Mouse (Mus musculus): ENCODE measurements around the gene Tnk2. TPM values are rescaled to one million over a fixed set of nuclear protein-coding genes. Genes with fewer than 3 reads are reported as not detected.
A peak's percentile ranks its signal among the peaks of the same experiment; 100 is the strongest.

Gene Tnk2
- polyA plus RNA-seq, 1 experiment from 2014 or later, result 11.6 TPM

GRCm38 (mm10) chr16:32666671-32667551, 23.2 kb downstream of the Tnk2 start:
- Histone ChIP-seq H3K4me3 (ENCODE audit: low read depth, low read length) (no peak overlapping the region), H3K9ac (ENCODE audit: low read depth, low read length) (peak overlapping the region; percentile 36; the same call in 1 of the 2 replicates), H3K36me3 (ENCODE audit: control insufficient read depth, insufficient read depth, low read length) (peaks cover 11% of the 10 kb centered on the region), H3K27me3 (replicated peaks; ENCODE audit: control insufficient read depth, insufficient read depth, low read length) (no peaks in the 10 kb centered on the region), H3K4me1 (replicated peaks; ENCODE audit: control insufficient read depth, insufficient read depth, low read length) (peaks cover 83% of the 10 kb centered on the region), H3K27ac (ENCODE audit: low read depth, low read length) (peak overlapping the region; percentile 94), H3K9me3 (ENCODE audit: control insufficient read depth, low read length) (no peaks in the 10 kb centered on the region), H3K4me2 (peak overlapping the region; percentile 62)
- 59% methylated on average over 9 of the region's 9 CpGs for WGBS
- ATAC-seq (replicated peaks; ENCODE audit: low FRiP score) (no peak), DNase-seq (ENCODE audit: low spot score) (no peak)

GRCm38 (mm10) chr16:32667552-32667872, 23.8 kb downstream of the Tnk2 start:
- no peak for ATAC-seq (replicated peaks; ENCODE audit: low FRiP score)
- WGBS, result 67% methylated on average over 3 of the region's 3 CpGs

GRCm38 (mm10) chr16:32668030-32668429, 24.4 kb downstream of the Tnk2 start:
- H3K4me2 ChIP-seq, result no peak overlapping the region
- H3K9ac ChIP-seq (ENCODE audit: low read depth, low read length), result no peak overlapping the region
- peaks cover 14% of the 10 kb centered on the region for H3K36me3 ChIP-seq (ENCODE audit: control insufficient read depth, insufficient read depth, low read length)
- H3K4me3 ChIP-seq (ENCODE audit: low read depth, low read length), result no peak overlapping the region
- no peak for DNase-seq (ENCODE audit: low spot score)
- H3K4me1 ChIP-seq (replicated peaks; ENCODE audit: control insufficient read depth, insufficient read depth, low read length), result peaks cover 78% of the 10 kb centered on the region
- ATAC-seq (replicated peaks; ENCODE audit: low FRiP score), result no peak
- WGBS, result 80% methylated on average over 10 of the region's 10 CpGs
- no peaks in the 10 kb centered on the region for H3K27me3 ChIP-seq (replicated peaks; ENCODE audit: control insufficient read depth, insufficient read depth, low read length)
- H3K9me3 ChIP-seq (ENCODE audit: control insufficient read depth, low read length), result no peaks in the 10 kb centered on the region
- peak overlapping the region; percentile 94; the same call in 1 of the 2 replicates for H3K27ac ChIP-seq (ENCODE audit: low read depth, low read length)

More at GRCm38 (mm10) chr16:32667552-32667872, 23.8 kb downstream of the Tnk2 start:
- Histone ChIP-seq H3K4me1 (replicated peaks; ENCODE audit: control insufficient read depth, insufficient read depth, low read length) (peaks cover 78% of the 10 kb centered on the region), H3K4me2 (no peak overlapping the region), H3K4me3 (ENCODE audit: low read depth, low read length) (no peak overlapping the region), H3K9ac (ENCODE audit: low read depth, low read length) (no peak overlapping the region), H3K27me3 (replicated peaks; ENCODE audit: control insufficient read depth, insufficient read depth, low read length) (no peaks in the 10 kb centered on the region), H3K9me3 (ENCODE audit: control insufficient read depth, low read length) (no peaks in the 10 kb centered on the region), H3K27ac (ENCODE audit: low read depth, low read length) (peak overlapping the region; percentile 94), H3K36me3 (ENCODE audit: control insufficient read depth, insufficient read depth, low read length) (peaks cover 11% of the 10 kb centered on the region)
- DNase-seq (ENCODE audit: low spot score), result no peak

- no peak for DNase-seq (ENCODE audit: low spot score)
- WGBS, result 85% methylated on average over 4 of the region's 4 CpGs
- Histone ChIP-seq H3K4me1 (replicated peaks; ENCODE audit: control insufficient read depth, insufficient read depth, low read length) (peaks cover 76% of the 10 kb centered on the region), H3K27ac (ENCODE audit: low read depth, low read length) (no peak overlapping the region), H3K4me3 (ENCODE audit: low read depth, low read length) (no peak overlapping the region), H3K9me3 (ENCODE audit: control insufficient read depth, low read length) (no peaks in the 10 kb centered on the region), H3K36me3 (ENCODE audit: control insufficient read depth, insufficient read depth, low read length) (peaks cover 17% of the 10 kb centered on the region), H3K4me2 (no peak overlapping the region), H3K9ac (ENCODE audit: low read depth, low read length) (no peak overlapping the region), H3K27me3 (replicated peaks; ENCODE audit: control insufficient read depth, insufficient read depth, low read length) (no peaks in the 10 kb centered on the region)
- ATAC-seq (replicated peaks; ENCODE audit: low FRiP score), result no peak
These were observed 24.8 kb downstream of the Tnk2 start for GRCm38 (mm10) chr16:32668472-32668871.

GRCm38 (mm10) chr16:32669243-32669642, 25.6 kb downstream of the Tnk2 start:
- ATAC-seq (replicated peaks; ENCODE audit: low FRiP score) (no peak), DNase-seq (ENCODE audit: low spot score) (no peak)
- Histone ChIP-seq H3K36me3 (ENCODE audit: control insufficient read depth, insufficient read depth, low read length) (peaks cover 17% of the 10 kb centered on the region), H3K27ac (ENCODE audit: low read depth, low read length) (no peak overlapping the region), H3K4me2 (no peak overlapping the region), H3K9ac (ENCODE audit: low read depth, low read length) (no peak overlapping the region), H3K4me1 (replicated peaks; ENCODE audit: control insufficient read depth, insufficient read depth, low read length) (peaks cover 69% of the 10 kb centered on the region), H3K9me3 (ENCODE audit: control insufficient read depth, low read length) (no peaks in the 10 kb centered on the region), H3K27me3 (replicated peaks; ENCODE audit: control insufficient read depth, insufficient read depth, low read length) (no peaks in the 10 kb centered on the region), H3K4me3 (ENCODE audit: low read depth, low read length) (no peak overlapping the region)
- 93% methylated on average over 10 of the region's 10 CpGs for WGBS

GRCm38 (mm10) chr16:32670354-32671124, 26.9 kb downstream of the Tnk2 start:
- no peak overlapping the region for H3K27ac ChIP-seq (ENCODE audit: low read depth, low read length)
- no peaks in the 10 kb centered on the region for H3K9me3 ChIP-seq (ENCODE audit: control insufficient read depth, low read length)
- H3K36me3 ChIP-seq (ENCODE audit: control insufficient read depth, insufficient read depth, low read length), result peaks cover 26% of the 10 kb centered on the region
- H3K4me3 ChIP-seq (ENCODE audit: low read depth, low read length), result no peak overlapping the region
- no peak overlapping the region for H3K9ac ChIP-seq (ENCODE audit: low read depth, low read length)
- H3K4me2 ChIP-seq, result peak overlapping the region; percentile 26
- 60% methylated on average over 10 of the region's 10 CpGs for WGBS
- no peaks in the 10 kb centered on the region for H3K27me3 ChIP-seq (replicated peaks; ENCODE audit: control insufficient read depth, insufficient read depth, low read length)
- 0 out of 2 replicates have a peak, but pooled peaks have one; percentile 19 for ATAC-seq (replicated peaks; ENCODE audit: low FRiP score)
- DNase-seq (ENCODE audit: low spot score), result no peak
- peaks cover 56% of the 10 kb centered on the region for H3K4me1 ChIP-seq (replicated peaks; ENCODE audit: control insufficient read depth, insufficient read depth, low read length)

GRCm38 (mm10) chr16:32671206-32671887, 27.7 kb downstream of the Tnk2 start:
- H3K27ac ChIP-seq (ENCODE audit: low read depth, low read length), result no peak overlapping the region
- WGBS, result 91% methylated on average over 13 of the region's 13 CpGs
- ATAC-seq (replicated peaks; ENCODE audit: low FRiP score) (no peak), DNase-seq (ENCODE audit: low spot score) (no peak)
- H3K4me1 ChIP-seq (replicated peaks; ENCODE audit: control insufficient read depth, insufficient read depth, low read length), result peaks cover 48% of the 10 kb centered on the region
- peak overlapping the region; percentile 22 for H3K4me2 ChIP-seq
- H3K9ac ChIP-seq (ENCODE audit: low read depth, low read length), result no peak overlapping the region; the same call in none of the 2 replicates
- no peaks in the 10 kb centered on the region for H3K9me3 ChIP-seq (ENCODE audit: control insufficient read depth, low read length)
- no peak overlapping the region for H3K4me3 ChIP-seq (ENCODE audit: low read depth, low read length)
- peaks cover 32% of the 10 kb centered on the region for H3K36me3 ChIP-seq (ENCODE audit: control insufficient read depth, insufficient read depth, low read length)
- H3K27me3 ChIP-seq (replicated peaks; ENCODE audit: control insufficient read depth, insufficient read depth, low read length), result no peaks in the 10 kb centered on the region

- peaks cover 39% of the 10 kb centered on the region for H3K4me1 ChIP-seq (replicated peaks; ENCODE audit: control insufficient read depth, insufficient read depth, low read length)
- ATAC-seq (replicated peaks; ENCODE audit: low FRiP score), result no peak
- WGBS, result 81% methylated on average over 7 of the region's 7 CpGs
- H3K27ac ChIP-seq (ENCODE audit: low read depth, low read length), result no peak overlapping the region
- no peaks in the 10 kb centered on the region for H3K27me3 ChIP-seq (replicated peaks; ENCODE audit: control insufficient read depth, insufficient read depth, low read length)
- H3K4me3 ChIP-seq (ENCODE audit: low read depth, low read length), result no peak overlapping the region
- peaks cover 41% of the 10 kb centered on the region for H3K36me3 ChIP-seq (ENCODE audit: control insufficient read depth, insufficient read depth, low read length)
- no peak overlapping the region for H3K4me2 ChIP-seq
- H3K9ac ChIP-seq (ENCODE audit: low read depth, low read length), result no peak overlapping the region
- no peaks in the 10 kb centered on the region for H3K9me3 ChIP-seq (ENCODE audit: control insufficient read depth, low read length)
- no peak for DNase-seq (ENCODE audit: low spot score)
These were observed 28.6 kb downstream of the Tnk2 start for GRCm38 (mm10) chr16:32672250-32672649.
